Mouse (Mus musculus) lung, embryonic 14.5 days (tissue): ENCODE data around the gene St6galnac6. TPM values are rescaled to one million over a fixed set of nuclear protein-coding genes. Genes with fewer than 3 reads are reported as not detected.

Experiments
- ATAC-seq: fragments of 200-750 bp; cut with Nextera tagmentation; 2 replicates; pipeline ENCODE4 v1.8.0; 2017; ENCODE audit warnings: mild to moderate bottlenecking, moderate TSS enrichment, moderate library complexity; ENCODE audit not compliant: insufficient read depth
- DNase-seq: peaks from one replicate; pipeline ENCODE4 v3.0.0-alpha.2; 2015
- H3K27ac ChIP-seq: fragments of 300-500 bp; sonication (generic); 2 replicates; pipeline ENCODE4 v1.5.1; 2014; ENCODE audit warnings: low read depth, mild to moderate bottlenecking, moderate library complexity
- H3K27me3 ChIP-seq: fragments of 300-500 bp; sonication (generic); 2 replicates; pipeline ENCODE4 v1.6.1; 2014; ENCODE audit warnings: low read length, control low read depth; ENCODE audit not compliant: insufficient read depth
- H3K36me3 ChIP-seq: fragments of 300-500 bp; sonication (generic); 2 replicates; pipeline ENCODE4 v1.6.1; 2014; ENCODE audit warnings: control low read depth; ENCODE audit not compliant: insufficient read depth
- H3K4me1 ChIP-seq: fragments of 300-500 bp; sonication (generic); 2 replicates; pipeline ENCODE4 v1.6.1; 2014; ENCODE audit warnings: antibody characterized with exemption, control low read depth; ENCODE audit not compliant: insufficient read depth
- H3K4me2 ChIP-seq: fragments of 300-500 bp; sonication (generic); 2 replicates; pipeline ENCODE4 v1.6.1; 2014; ENCODE audit warnings: mild to moderate bottlenecking
- H3K4me3 ChIP-seq: fragments of 300-500 bp; sonication (generic); 2 replicates; pipeline ENCODE4 v1.5.1; 2014; ENCODE audit warnings: low read depth, low read length
- H3K9ac ChIP-seq: fragments of 300-500 bp; sonication (generic); 2 replicates; pipeline ENCODE4 v1.6.1; 2014
- H3K9me3 ChIP-seq: fragments of 300-500 bp; sonication (generic); 2 replicates; pipeline ENCODE4 v1.6.1; 2016; ENCODE audit warnings: low read depth, low read length, control low read depth
- CTCF ChIP-seq: IDR thresholded peaks from 2 replicates; pipeline ENCODE4 v1.5.1; 2016; ENCODE audit warnings: antibody characterized with exemption, low read depth
- WGBS: fragments of 180-500 bp; shearing (Covaris S2); extraction: QIAGEN DNeasy Blood & Tissue Kit; methylation state at CpG from one replicate; pipeline ENCODE4 v1.1.7; 2014; 5-methylcytosine and 5-hydroxymethylcytosine counted together
- polyA plus RNA-seq: library from polyadenylated mRNA; unstranded; fragments of >200 nt; fragmentation: Nextera tagmentation; extraction: Ambion mirVana; gene quantifications from 2 replicates; pipeline ENCODE4 v1.2.1, GENCODE M21; 2014

The St6galnac6 gene
- polyA plus RNA-seq, 1 experiment from 2014 or later = 11.1 TPM

DNA sequence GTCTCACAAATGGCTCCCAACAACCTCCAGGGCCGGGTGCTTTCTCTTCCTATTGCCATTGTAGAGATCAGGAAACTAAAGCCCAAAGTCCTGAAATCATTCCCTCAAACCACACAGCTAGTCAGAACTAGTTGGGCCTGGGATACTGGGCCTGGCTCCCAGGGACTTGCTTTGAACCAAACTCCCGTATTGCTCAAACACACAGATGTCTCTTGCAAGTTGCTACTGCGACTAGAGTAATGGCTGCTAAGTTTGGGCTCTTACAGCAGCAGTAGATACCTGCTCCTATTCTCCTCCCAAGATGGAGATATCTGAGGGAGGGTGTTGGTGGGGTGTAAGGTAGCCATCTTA is 55.9 kb downstream of the St6galnac6 start:
- Histone ChIP-seq H3K4me1 (peaks cover 22% of the 10 kb centered on the region; the same call in 1 of the 2 replicates), H3K27ac (peak overlapping the region; percentile 80)
- WGBS = 77% methylated on average over 3 of the region's 3 CpGs

DNA sequence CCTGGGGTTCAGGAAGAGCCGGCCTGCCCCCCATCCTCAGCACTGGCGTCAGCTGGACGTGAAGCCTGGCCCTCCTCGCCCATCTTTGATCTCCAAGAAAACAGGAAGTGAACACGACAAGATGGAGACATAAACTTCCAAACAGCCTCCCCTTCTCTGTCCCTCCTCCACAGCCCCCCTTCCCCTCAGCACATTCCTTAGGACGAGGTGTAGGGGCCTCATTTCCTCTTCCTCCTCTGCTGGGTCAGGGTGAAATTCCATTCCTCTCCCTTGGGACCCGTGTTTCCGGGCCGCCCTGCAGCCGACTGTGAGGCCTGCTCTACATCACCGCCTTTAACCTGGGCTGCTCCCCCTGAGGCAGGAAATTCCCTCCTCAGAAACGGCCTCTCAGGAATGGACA is 56.3 kb downstream of the St6galnac6 start:
- peak; percentile 66 for DNase-seq
- Histone ChIP-seq H3K4me3 (no peak overlapping the region), H3K27ac (peak overlapping the region; percentile 80), H3K36me3 (peaks cover 21% of the 10 kb centered on the region), H3K27me3 (no peaks in the 10 kb centered on the region), H3K4me2 (no peak overlapping the region), H3K9me3 (no peaks in the 10 kb centered on the region), H3K9ac (no peak overlapping the region), H3K4me1 (peaks cover 22% of the 10 kb centered on the region; the same call in 1 of the 2 replicates)
- no peak for TF ChIP-seq CTCF
- 26% methylated on average over 12 of the region's 12 CpGs for WGBS
- ATAC-seq = peak; percentile 75

More for the DNA sequence above, 55.9 kb downstream of the St6galnac6 start:
- H3K9me3 ChIP-seq = no peaks in the 10 kb centered on the region
- H3K27me3 ChIP-seq = no peaks in the 10 kb centered on the region
- H3K4me2 ChIP-seq = no peak overlapping the region
- ATAC-seq = no peak; the same call in 1 of the 2 replicates
- no peak for DNase-seq
- TF ChIP-seq CTCF = no peak
- peaks cover 24% of the 10 kb centered on the region; the same call in 1 of the 2 replicates for H3K36me3 ChIP-seq
- no peak overlapping the region for H3K9ac ChIP-seq
- H3K4me3 ChIP-seq = no peak overlapping the region

DNA sequence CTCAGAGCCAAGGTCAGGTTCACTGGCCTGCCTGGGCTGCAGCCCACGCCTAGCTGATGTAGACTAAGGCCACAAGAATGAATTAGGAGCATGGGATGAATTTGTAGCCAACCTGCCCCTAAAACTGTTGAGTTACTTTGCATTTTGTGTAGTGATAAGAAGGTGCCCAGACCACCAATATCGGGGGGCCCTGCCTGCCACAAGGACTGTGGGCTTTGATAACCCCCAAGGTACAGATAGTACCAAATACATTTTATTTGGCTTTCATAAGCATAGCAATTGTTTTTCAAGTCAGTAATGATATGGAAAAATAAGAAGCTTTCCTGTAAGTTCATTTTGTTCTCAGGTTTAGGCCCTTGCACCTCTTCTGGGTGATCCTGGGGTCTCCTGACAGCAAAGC is 59.4 kb downstream of the St6galnac6 start:
- DNase-seq = no peak
- 80% methylated on average over 2 of the region's 2 CpGs for WGBS
- H3K36me3 ChIP-seq = peaks cover 22% of the 10 kb centered on the region

GRCm38 (mm10) chr2:32661509-32662107 is 62.1 kb downstream of the St6galnac6 start:
- WGBS = 16% methylated on average over 7 of the region's 7 CpGs
- H3K9ac ChIP-seq = no peak overlapping the region
- peak overlapping the region; percentile 33; the same call in 1 of the 2 replicates for H3K27ac ChIP-seq
- no peaks in the 10 kb centered on the region for H3K9me3 ChIP-seq
- DNase-seq (peak; percentile 32), ATAC-seq (peak; percentile 50; the same call in 1 of the 2 replicates)
- H3K27me3 ChIP-seq = no peaks in the 10 kb centered on the region
- no peak overlapping the region for H3K4me2 ChIP-seq
- H3K4me3 ChIP-seq = no peak overlapping the region
- TF ChIP-seq CTCF = no peak
- H3K4me1 ChIP-seq = no peaks in the 10 kb centered on the region
- peaks cover 26% of the 10 kb centered on the region for H3K36me3 ChIP-seq

More for the DNA sequence above, 59.4 kb downstream of the St6galnac6 start:
- Histone ChIP-seq H3K9ac (no peak overlapping the region), H3K27ac (no peak overlapping the region), H3K4me1 (peaks cover 16% of the 10 kb centered on the region; the same call in 1 of the 2 replicates), H3K9me3 (no peaks in the 10 kb centered on the region), H3K4me2 (no peak overlapping the region), H3K27me3 (no peaks in the 10 kb centered on the region), H3K4me3 (no peak overlapping the region)
- ATAC-seq = no peak
- TF ChIP-seq CTCF = no peak

DNA sequence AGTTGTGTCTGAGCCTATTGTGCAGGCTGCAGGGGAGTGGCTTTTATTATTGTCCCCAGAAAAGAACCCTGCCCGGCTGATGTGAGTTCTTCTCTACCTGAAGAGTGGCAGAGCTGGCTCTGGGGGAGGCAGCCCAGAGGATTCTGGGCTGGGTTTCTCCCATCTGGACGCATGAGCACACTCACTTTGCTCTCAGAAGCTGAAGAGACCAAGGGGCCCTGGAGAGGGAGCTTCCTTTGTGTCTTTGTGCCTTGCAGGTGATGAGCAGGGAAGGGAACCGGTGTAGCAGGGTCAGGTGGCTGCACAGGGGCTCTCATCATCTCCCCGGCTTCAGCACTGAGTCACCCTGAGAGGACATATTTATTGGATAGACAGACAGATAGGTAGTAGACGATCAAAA is 62.8 kb downstream of the St6galnac6 start:
- TF ChIP-seq CTCF = no peak
- Histone ChIP-seq H3K36me3 (peaks cover 26% of the 10 kb centered on the region), H3K27me3 (no peaks in the 10 kb centered on the region), H3K27ac (peak overlapping the region; percentile 33; the same call in 1 of the 2 replicates), H3K9ac (no peak overlapping the region), H3K9me3 (no peaks in the 10 kb centered on the region), H3K4me3 (no peak overlapping the region), H3K4me1 (no peaks in the 10 kb centered on the region), H3K4me2 (no peak overlapping the region)
- ATAC-seq (no peak), DNase-seq (no peak)
- WGBS = 49% methylated on average over 5 of the region's 5 CpGs

- no peaks in the 10 kb centered on the region for H3K4me1 ChIP-seq
- no peaks in the 10 kb centered on the region for H3K9me3 ChIP-seq
- no peak overlapping the region for H3K27ac ChIP-seq
- no peak overlapping the region for H3K9ac ChIP-seq
- no peak overlapping the region for H3K4me2 ChIP-seq
- no peaks in the 10 kb centered on the region for H3K27me3 ChIP-seq
- 76% methylated on average over 8 of the region's 8 CpGs for WGBS
- TF ChIP-seq CTCF = no peak
- no peak for DNase-seq
- no peak for ATAC-seq
- peaks cover 17% of the 10 kb centered on the region for H3K36me3 ChIP-seq
- no peak overlapping the region for H3K4me3 ChIP-seq
Measured at GRCm38 (mm10) chr2:32665345-32665744, 65.8 kb downstream of the St6galnac6 start.

DNA sequence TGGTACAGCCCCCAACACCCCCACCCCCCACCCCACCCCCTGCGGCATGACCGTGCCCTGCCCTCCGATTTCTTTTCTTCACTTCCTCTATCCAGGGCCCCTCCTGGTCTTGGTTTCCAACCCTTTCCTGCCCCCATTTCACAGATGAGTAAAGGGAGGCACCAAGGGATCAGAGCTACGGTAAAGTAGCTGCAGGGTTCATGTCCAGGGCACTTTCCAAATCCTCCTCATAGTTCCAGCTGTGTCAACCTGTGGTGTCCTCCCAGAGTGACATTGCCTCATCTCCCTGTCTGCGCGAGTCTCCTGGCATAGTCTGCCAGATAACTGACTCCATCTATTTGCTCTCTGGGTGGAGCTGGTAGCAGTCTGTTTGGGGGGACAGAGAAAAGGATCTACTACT is 66.3 kb downstream of the St6galnac6 start:
- TF ChIP-seq CTCF = no peak
- no peaks in the 10 kb centered on the region for H3K4me1 ChIP-seq
- WGBS = 75% methylated on average over 6 of the region's 6 CpGs
- no peak overlapping the region for H3K9ac ChIP-seq
- H3K27me3 ChIP-seq = no peaks in the 10 kb centered on the region
- no peak overlapping the region for H3K4me3 ChIP-seq
- no peak overlapping the region for H3K4me2 ChIP-seq
- no peaks in the 10 kb centered on the region for H3K9me3 ChIP-seq
- H3K27ac ChIP-seq = peak overlapping the region; percentile 15; the same call in 1 of the 2 replicates
- ATAC-seq (no peak), DNase-seq (no peak)
- peaks cover 20% of the 10 kb centered on the region for H3K36me3 ChIP-seq
